Mouse (Mus musculus) naive thymus-derived CD4-positive, alpha-beta T cell, adult 2 months (primary cell): ENCODE measurements at regions not wholly inside any gene's neighbourhood (a gene's known extent, or its start where the extent isn't known, plus 50 kb on each side); places are given as distances from the start of the nearest gene placed in this dataset.
"Not testable (repeated sequence)": the region's sequence is repeated elsewhere in the genome, so short reads cannot be mapped to it uniquely, and the experiment has no call there.

Source experiments
- DNase-seq: peaks from one replicate; pipeline ENCODE4 v3.0.0-alpha.2; 2011; ENCODE audit warnings: low read depth

GRCm38 (mm10) chr10:96253671-96254070 lies 117.3 kb downstream of the Gm5426 start:
- peak; percentile 57 for DNase-seq

GRCm38 (mm10) chr10:96254250-96254862 lies 118.0 kb downstream of the Gm5426 start:
- peak; percentile 55 for DNase-seq

- DNase-seq = no peak
Observed at GRCm38 (mm10) chr10:96257935-96258334, 121.5 kb downstream of the Gm5426 start.

- no peak for DNase-seq
Observed at GRCm38 (mm10) chr10:96259242-96259641, 122.8 kb downstream of the Gm5426 start.

- no peak for DNase-seq
Observed at GRCm38 (mm10) chr10:96259648-96260047, 123.2 kb downstream of the Gm5426 start.

- no peak for DNase-seq
Observed at GRCm38 (mm10) chr10:96263544-96263943, 127.1 kb downstream of the Gm5426 start.

GRCm38 (mm10) chr10:96264433-96264832 lies 128.0 kb downstream of the Gm5426 start:
- peak; percentile 31 for DNase-seq

- DNase-seq = no peak
Observed at GRCm38 (mm10) chr10:96264866-96265265, 128.5 kb downstream of the Gm5426 start.

GRCm38 (mm10) chr10:96266100-96266735 lies 129.8 kb downstream of the Gm5426 start:
- no peak for DNase-seq

GRCm38 (mm10) chr10:96267603-96268002 lies 131.2 kb downstream of the Gm5426 start:
- no peak for DNase-seq

- DNase-seq = peak; percentile 80
Observed at GRCm38 (mm10) chr10:96273607-96274365, 137.4 kb downstream of the Gm5426 start.

- no peak for DNase-seq
Observed at GRCm38 (mm10) chr10:96280149-96280548, 143.7 kb downstream of the Gm5426 start.

GRCm38 (mm10) chr10:96285407-96286093 lies 149.1 kb downstream of the Gm5426 start:
- DNase-seq = no peak

- DNase-seq = no peak
Observed at GRCm38 (mm10) chr10:96286094-96286485, 149.7 kb downstream of the Gm5426 start.

- not testable (repeated sequence) for DNase-seq
Observed at GRCm38 (mm10) chr10:96289005-96289404, 152.6 kb downstream of the Gm5426 start.

- no peak for DNase-seq
Observed at GRCm38 (mm10) chr10:96293622-96294021, 157.2 kb downstream of the Gm5426 start.

GRCm38 (mm10) chr10:96294666-96295065 lies 158.3 kb downstream of the Gm5426 start:
- no peak for DNase-seq

- DNase-seq = no peak
Observed at GRCm38 (mm10) chr10:96297658-96298057, 161.3 kb downstream of the Gm5426 start.

- DNase-seq = no peak
Observed at GRCm38 (mm10) chr10:96298566-96298965, 162.2 kb downstream of the Gm5426 start.

GRCm38 (mm10) chr10:96305701-96306100 lies 169.3 kb downstream of the Gm5426 start:
- no peak for DNase-seq

GRCm38 (mm10) chr10:96308713-96309445 lies 172.5 kb downstream of the Gm5426 start:
- no peak for DNase-seq

- DNase-seq = no peak
Observed at GRCm38 (mm10) chr10:96309766-96310165, 173.4 kb downstream of the Gm5426 start.
